Mouse (Mus musculus) lung, embryonic 15.5 days (tissue): ENCODE measurements around the gene Btnl9. TPM values are rescaled to one million over a fixed set of nuclear protein-coding genes. Genes with fewer than 3 reads are reported as not detected.
A peak's percentile ranks its signal among the peaks of the same experiment; 100 is the strongest.
"Not testable (repeated sequence)": the region's sequence is repeated elsewhere in the genome, so short reads cannot be mapped to it uniquely, and the experiment has no call there.

Experiments
- ATAC-seq: fragments of 200-750 bp; cut with Nextera tagmentation; 2 replicates; pipeline ENCODE4 v1.8.0; 2017; ENCODE audit warnings: moderate number of reproducible peaks, borderline replicate concordance; ENCODE audit not compliant: low FRiP score, low TSS enrichment; ENCODE audit errors: extremely low read depth
- H3K27ac ChIP-seq: fragments of 300-500 bp; sonication (generic); 2 replicates; pipeline ENCODE4 v1.5.1; 2015; ENCODE audit warnings: moderate library complexity, mild to moderate bottlenecking, inconsistent platforms
- H3K27me3 ChIP-seq: fragments of 300-500 bp; sonication (generic); 2 replicates; pipeline ENCODE4 v1.6.1; 2015; ENCODE audit warnings: inconsistent platforms
- H3K36me3 ChIP-seq: fragments of 300-500 bp; sonication (generic); 2 replicates; pipeline ENCODE4 v1.6.1; 2015; ENCODE audit warnings: inconsistent platforms
- H3K4me1 ChIP-seq: fragments of 300-500 bp; sonication (generic); 2 replicates; pipeline ENCODE4 v1.6.1; 2015; ENCODE audit warnings: inconsistent platforms
- H3K4me2 ChIP-seq: fragments of 300-500 bp; sonication (generic); 2 replicates; pipeline ENCODE4 v1.6.1; 2015; ENCODE audit warnings: inconsistent platforms, mild to moderate bottlenecking, moderate library complexity
- H3K4me3 ChIP-seq: fragments of 300-500 bp; sonication (generic); 2 replicates; pipeline ENCODE4 v1.5.1; 2015; ENCODE audit warnings: mild to moderate bottlenecking, inconsistent platforms
- H3K9ac ChIP-seq: fragments of 300-500 bp; sonication (generic); 2 replicates; pipeline ENCODE4 v1.6.1; 2015; ENCODE audit warnings: inconsistent platforms
- H3K9me3 ChIP-seq: fragments of 300-500 bp; sonication (generic); 2 replicates; pipeline ENCODE4 v1.6.1; 2016; ENCODE audit warnings: inconsistent platforms
- WGBS: fragments of 180-500 bp; shearing (Covaris S2); methylation state at CpG from one replicate; pipeline ENCODE4 v1.1.7; 2015; 5-methylcytosine and 5-hydroxymethylcytosine counted together
- polyA plus RNA-seq: library from polyadenylated mRNA; unstranded; fragments of >200 nt; fragmentation: Nextera tagmentation; extraction: Ambion mirVana; gene quantifications from 2 replicates; pipeline ENCODE4 v1.2.1, GENCODE M21; 2015

Gene Btnl9
- polyA plus RNA-seq, 1 experiment from 2014 or later = 1.1 TPM

GRCm38 (mm10) chr11:49202523-49203061, 15.6 kb upstream of the Btnl9 start:
- H3K4me3 ChIP-seq = peak overlapping the region; percentile 88
- H3K36me3 ChIP-seq = 0 out of 2 replicates have a peak, but pooled peaks cover 2% of the 10 kb centered on the region

DNA sequence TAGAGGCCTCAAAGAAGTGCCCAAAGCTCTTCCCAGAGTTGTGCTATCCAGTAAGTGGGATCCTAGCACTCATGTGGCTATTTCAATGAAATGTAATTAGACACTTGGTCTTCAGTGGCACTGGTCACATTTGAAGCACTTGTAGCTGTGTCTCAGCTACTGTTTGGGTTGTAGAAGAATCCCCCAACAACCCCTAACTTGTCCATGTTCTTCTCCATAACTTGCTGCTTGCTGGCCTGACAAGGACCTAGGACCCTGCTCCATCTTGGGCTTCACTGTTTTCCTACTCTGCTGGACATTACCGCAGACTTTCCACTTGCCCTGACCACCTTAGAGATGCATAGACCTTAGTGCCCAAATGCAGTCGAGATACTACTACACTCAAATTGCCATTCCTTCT, 15.1 kb upstream of the Btnl9 start:
- Histone ChIP-seq H3K27ac (peak overlapping the region; percentile 99), H3K4me3 (peak overlapping the region; percentile 88), H3K27me3 (no peaks in the 10 kb centered on the region), H3K36me3 (0 out of 2 replicates have a peak, but pooled peaks cover 2% of the 10 kb centered on the region), H3K4me1 (peaks cover 13% of the 10 kb centered on the region), H3K9ac (peak overlapping the region; percentile 96), H3K4me2 (peak overlapping the region; percentile 82), H3K9me3 (no peaks in the 10 kb centered on the region)
- WGBS = 51% methylated on average over 2 of the region's 2 CpGs
- ATAC-seq = no peak

More at GRCm38 (mm10) chr11:49202523-49203061, 15.6 kb upstream of the Btnl9 start:
- Histone ChIP-seq H3K9me3 (no peaks in the 10 kb centered on the region), H3K4me2 (peak overlapping the region; percentile 82), H3K4me1 (peaks cover 13% of the 10 kb centered on the region), H3K27me3 (no peaks in the 10 kb centered on the region), H3K27ac (peak overlapping the region; percentile 99), H3K9ac (peak overlapping the region; percentile 96)
- peak; percentile 15; the same call in 1 of the 2 replicates for ATAC-seq
- WGBS = 4% methylated on average over 10 of the region's 10 CpGs

GRCm38 (mm10) chr11:49201142-49201541, 14.2 kb upstream of the Btnl9 start:
- Histone ChIP-seq H3K4me2 (no peak overlapping the region), H3K27ac (no peak overlapping the region), H3K9me3 (no peaks in the 10 kb centered on the region), H3K9ac (no peak overlapping the region), H3K36me3 (no peaks in the 10 kb centered on the region), H3K4me3 (no peak overlapping the region), H3K27me3 (no peaks in the 10 kb centered on the region), H3K4me1 (peaks cover 13% of the 10 kb centered on the region)
- ATAC-seq = no peak

DNA sequence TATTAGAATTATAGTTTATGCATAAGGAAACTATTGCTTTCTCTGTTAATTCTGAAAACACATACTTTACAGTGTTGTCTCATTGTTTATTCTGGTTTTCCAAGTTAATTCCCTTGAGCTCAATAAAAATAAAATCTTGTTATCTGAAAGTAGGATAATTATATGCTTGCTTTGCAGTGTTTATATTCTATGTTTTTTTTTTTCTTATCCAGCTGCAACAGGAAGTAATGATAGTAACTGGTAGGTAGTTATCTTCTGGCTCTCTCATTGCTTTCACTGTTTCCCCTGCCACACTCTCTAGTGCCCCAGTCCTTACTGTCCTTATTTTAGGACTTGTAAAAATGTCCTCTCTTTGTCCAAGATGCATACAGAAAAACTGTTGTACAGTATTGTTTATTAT, 13.7 kb upstream of the Btnl9 start:
- Histone ChIP-seq H3K4me1 (peaks cover 13% of the 10 kb centered on the region), H3K9ac (no peak overlapping the region), H3K27me3 (no peaks in the 10 kb centered on the region), H3K27ac (no peak overlapping the region), H3K9me3 (no peaks in the 10 kb centered on the region), H3K4me2 (no peak overlapping the region), H3K4me3 (no peak overlapping the region), H3K36me3 (no peaks in the 10 kb centered on the region)
- ATAC-seq = no peak

DNA sequence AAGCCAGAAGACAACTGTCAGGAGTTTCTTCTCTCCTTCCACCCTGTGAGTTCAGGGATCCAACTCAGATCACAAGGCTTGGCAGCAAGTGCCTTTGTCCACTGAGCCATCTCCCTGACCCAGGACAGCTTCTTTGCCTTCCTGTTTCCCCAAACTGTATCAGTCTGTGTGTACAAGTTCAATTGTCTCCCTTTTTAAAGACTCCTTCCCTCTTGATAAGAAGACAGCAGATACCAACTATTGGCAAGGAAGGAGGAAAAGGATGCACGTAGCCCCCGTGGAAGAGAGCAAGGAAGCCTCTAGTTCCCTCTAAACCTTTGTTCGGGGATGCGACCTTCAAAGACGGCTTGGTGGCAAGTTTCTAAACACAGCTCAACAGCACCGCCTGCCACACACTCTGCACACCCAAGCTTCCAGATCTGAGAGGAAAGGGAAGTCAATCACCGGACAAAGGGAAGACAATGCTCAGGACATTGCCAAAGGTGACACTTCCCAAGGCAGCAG, 8.9 kb upstream of the Btnl9 start:
- ATAC-seq = no peak
- H3K36me3 ChIP-seq = no peaks in the 10 kb centered on the region
- 72% methylated on average over 7 of the region's 7 CpGs for WGBS
- H3K4me3 ChIP-seq = no peak overlapping the region
- H3K4me2 ChIP-seq = no peak overlapping the region
- H3K27ac ChIP-seq = 0 out of 2 replicates have a peak overlapping the region, but pooled peaks have one; percentile 47
- H3K9ac ChIP-seq = no peak overlapping the region
- no peaks in the 10 kb centered on the region for H3K9me3 ChIP-seq
- no peaks in the 10 kb centered on the region for H3K27me3 ChIP-seq
- no peaks in the 10 kb centered on the region for H3K4me1 ChIP-seq

GRCm38 (mm10) chr11:49194771-49195170, 7.8 kb upstream of the Btnl9 start:
- not testable (repeated sequence) for H3K27me3 ChIP-seq, H3K4me1 ChIP-seq, H3K9me3 ChIP-seq, H3K36me3 ChIP-seq, H3K4me2 ChIP-seq, ATAC-seq, H3K4me3 ChIP-seq, H3K27ac ChIP-seq, H3K9ac ChIP-seq
- WGBS = 92% methylated on average over 9 of the region's 9 CpGs

DNA sequence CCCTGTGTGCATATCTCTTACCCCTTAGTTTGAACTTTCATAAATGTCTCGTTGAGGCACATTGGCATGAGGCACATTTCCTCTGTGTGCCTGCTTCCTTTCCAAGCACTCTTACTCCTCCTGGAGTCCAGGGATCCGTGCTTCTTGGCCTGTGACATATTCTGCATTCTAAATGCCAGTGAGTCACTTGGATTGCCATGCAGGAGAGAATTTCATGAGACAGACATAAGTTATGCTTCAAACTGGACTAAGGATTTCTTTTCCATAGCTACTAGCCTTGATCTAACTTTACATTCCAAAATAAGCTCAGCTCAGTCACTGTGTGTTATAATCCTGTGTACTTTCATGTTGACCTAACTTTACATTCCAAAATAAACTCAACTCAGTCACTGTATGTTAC, 4.1 kb upstream of the Btnl9 start:
- no peaks in the 10 kb centered on the region for H3K4me1 ChIP-seq
- H3K9me3 ChIP-seq = no peaks in the 10 kb centered on the region
- H3K9ac ChIP-seq = no peak overlapping the region
- H3K4me3 ChIP-seq = no peak overlapping the region
- no peaks in the 10 kb centered on the region for H3K36me3 ChIP-seq
- H3K27ac ChIP-seq = no peak overlapping the region
- H3K4me2 ChIP-seq = no peak overlapping the region
- no peaks in the 10 kb centered on the region for H3K27me3 ChIP-seq
- ATAC-seq = no peak
- 27% methylated on average over 2 of the region's 2 CpGs for WGBS

DNA sequence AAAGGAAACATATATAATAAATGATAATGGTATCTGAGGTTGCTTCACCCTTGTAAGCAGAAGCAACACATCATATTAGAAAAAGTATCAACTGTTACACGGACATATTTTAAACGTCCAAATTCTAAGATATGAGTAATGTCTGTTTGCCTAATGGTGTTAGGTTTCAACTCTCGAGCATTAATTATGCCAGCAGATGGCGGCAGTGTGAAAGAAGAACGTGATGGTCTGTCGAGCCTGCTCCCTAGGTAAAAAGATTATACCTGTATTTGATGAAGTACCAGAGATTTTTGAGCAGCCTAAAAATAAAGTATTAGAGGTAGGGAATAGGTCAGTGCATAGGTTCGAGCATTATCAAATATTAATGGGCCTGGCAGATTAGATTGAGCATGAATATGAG, 2.8 kb upstream of the Btnl9 start:
- no peak overlapping the region for H3K27ac ChIP-seq
- H3K9me3 ChIP-seq = no peaks in the 10 kb centered on the region
- no peak overlapping the region for H3K4me3 ChIP-seq
- H3K9ac ChIP-seq = no peak overlapping the region
- no peaks in the 10 kb centered on the region for H3K27me3 ChIP-seq
- no peak for ATAC-seq
- no peak overlapping the region for H3K4me2 ChIP-seq
- no peaks in the 10 kb centered on the region for H3K4me1 ChIP-seq
- no peaks in the 10 kb centered on the region for H3K36me3 ChIP-seq
- 2% methylated on average over 7 of the region's 7 CpGs for WGBS

DNA sequence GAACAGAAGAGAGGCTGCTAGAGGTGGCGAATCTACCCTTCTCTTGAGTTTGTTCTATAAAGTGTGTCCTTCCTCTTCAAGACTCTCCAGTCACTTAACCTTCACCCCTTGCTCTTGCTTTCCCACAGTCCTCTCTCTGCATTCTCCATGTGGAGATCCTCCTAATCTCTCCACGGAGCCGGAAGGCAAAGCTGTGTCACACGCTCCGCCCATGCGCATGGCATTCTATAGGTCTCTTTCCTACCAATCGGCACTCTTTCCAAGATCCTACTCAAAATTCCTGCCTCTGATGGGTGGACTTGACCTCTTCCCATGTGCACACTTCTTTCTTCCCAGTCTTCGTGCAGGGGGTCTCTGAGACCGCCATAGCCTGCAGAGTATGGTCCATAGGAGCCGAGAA, 742 bp upstream of the Btnl9 start:
- 64% methylated on average over 10 of the region's 10 CpGs for WGBS
- Histone ChIP-seq H3K9me3 (no peaks in the 10 kb centered on the region), H3K9ac (no peak overlapping the region), H3K27me3 (no peaks in the 10 kb centered on the region), H3K36me3 (no peaks in the 10 kb centered on the region), H3K27ac (no peak overlapping the region), H3K4me2 (no peak overlapping the region), H3K4me1 (no peaks in the 10 kb centered on the region), H3K4me3 (no peak overlapping the region)
- no peak for ATAC-seq

DNA sequence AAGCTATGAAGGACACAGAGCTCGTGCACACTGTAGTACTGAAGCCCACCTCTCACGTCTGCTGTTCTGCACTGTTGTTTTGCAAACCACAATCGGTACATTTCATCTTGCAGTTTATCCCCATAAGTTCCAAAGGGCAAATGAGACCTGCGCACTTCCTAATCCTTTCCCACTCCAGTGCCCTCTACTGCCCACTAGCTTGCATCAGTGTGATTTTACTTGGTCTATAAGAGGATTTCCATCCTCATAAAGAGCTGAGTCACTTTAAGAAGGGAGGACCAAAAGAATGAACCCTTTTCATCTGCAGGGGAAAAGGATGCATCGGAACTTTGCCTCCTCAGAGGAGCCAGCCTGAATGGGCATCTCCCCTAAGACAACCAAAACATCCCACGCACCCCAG, 507 bp downstream of the Btnl9 start:
- H3K27ac ChIP-seq = no peak overlapping the region
- no peak overlapping the region for H3K9ac ChIP-seq
- no peaks in the 10 kb centered on the region for H3K27me3 ChIP-seq
- no peak for ATAC-seq
- no peaks in the 10 kb centered on the region for H3K36me3 ChIP-seq
- no peak overlapping the region for H3K4me2 ChIP-seq
- H3K4me3 ChIP-seq = no peak overlapping the region
- H3K4me1 ChIP-seq = no peaks in the 10 kb centered on the region
- WGBS = 80% methylated on average over 6 of the region's 6 CpGs
- no peaks in the 10 kb centered on the region for H3K9me3 ChIP-seq

DNA sequence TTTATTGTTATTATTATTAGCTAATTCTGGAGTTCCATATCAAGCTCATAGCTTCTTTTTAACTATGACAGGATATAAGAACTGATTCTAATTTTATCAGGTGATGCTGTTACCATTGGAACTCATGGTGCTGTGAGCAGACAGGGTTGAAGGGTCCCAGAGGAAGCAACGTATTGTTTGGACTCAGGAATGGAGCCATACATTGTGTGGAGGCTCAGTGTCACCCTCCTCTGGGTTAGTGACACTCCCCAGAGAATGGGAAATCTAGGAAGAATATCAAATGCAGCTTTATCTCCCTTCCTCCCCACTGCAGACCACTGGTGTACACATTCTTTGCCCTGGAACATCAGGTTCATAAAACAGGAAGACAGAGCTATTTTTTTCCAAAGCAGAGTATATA, 3.8 kb downstream of the Btnl9 start:
- Histone ChIP-seq H3K4me2 (no peak overlapping the region), H3K4me1 (no peaks in the 10 kb centered on the region), H3K27ac (no peak overlapping the region), H3K36me3 (no peaks in the 10 kb centered on the region), H3K4me3 (no peak overlapping the region), H3K9ac (no peak overlapping the region), H3K27me3 (no peaks in the 10 kb centered on the region), H3K9me3 (no peaks in the 10 kb centered on the region)
- 36% methylated on average over 1 of the region's 1 CpGs for WGBS
- ATAC-seq = no peak

GRCm38 (mm10) chr11:49176047-49176779, 10.7 kb downstream of the Btnl9 start:
- not testable (repeated sequence) for H3K4me3 ChIP-seq, H3K9me3 ChIP-seq, H3K4me1 ChIP-seq, H3K4me2 ChIP-seq, H3K27ac ChIP-seq, ATAC-seq, H3K36me3 ChIP-seq, H3K9ac ChIP-seq, H3K27me3 ChIP-seq
- WGBS = 70% methylated on average over 4 of the region's 4 CpGs
